Mouse (Mus musculus) ovary, adult 18-20 months (tissue): ENCODE results near the gene Dhx15.

Experiments
- DNase-seq: peaks from one replicate; pipeline ENCODE4 v3.0.0; 2022; ENCODE audit warnings: low spot score, mixed read lengths

The Dhx15 gene

GRCm38 (mm10) chr5:52110808-52111663 is 79.3 kb downstream of the Dhx15 start:
- DNase-seq: no peak
